Mouse (Mus musculus): ENCODE results near the gene Slc37a1.

DNA sequence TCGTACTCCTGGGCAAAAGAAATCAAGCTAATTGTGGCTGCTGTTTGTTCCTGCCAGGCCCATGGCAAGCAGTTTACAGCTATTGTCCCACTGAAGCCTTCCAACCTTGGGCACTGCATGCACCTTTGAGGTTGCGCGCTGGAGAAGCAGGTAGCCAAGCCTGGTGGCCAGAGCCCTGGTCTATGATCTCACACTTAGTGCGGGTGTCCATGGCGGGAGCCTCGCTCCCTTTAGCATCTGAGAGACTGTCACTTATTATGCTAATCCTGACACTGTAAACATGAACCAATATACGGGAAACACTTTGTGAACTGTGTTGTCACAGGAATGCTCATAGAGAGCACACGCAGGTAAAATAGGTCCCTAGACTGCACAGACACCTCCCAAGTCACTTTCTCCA lies 13.0 kb upstream of the Slc37a1 start:
- TF ChIP-seq CTCF (IDR thresholded peaks at IDR 0.05; ENCODE audit: borderline replicate concordance, extremely low read depth, insufficient read depth, insufficient read length) = no peak
- no peak for TF ChIP-seq POLR2A (IDR thresholded peaks at IDR 0.05; ENCODE audit: borderline replicate concordance, extremely low read depth, insufficient read depth, insufficient read length, poor library complexity, severe bottlenecking)

All from brain, embryonic 14.5 days (tissue).